Mouse (Mus musculus) spleen, adult 2 months (tissue): ENCODE data around the gene Mrvi1.

Experiments
- CTCF ChIP-seq: fragments of 200-500 bp; IDR thresholded peaks from 2 replicates; pipeline ENCODE4 v1.5.1; 2011; ENCODE audit warnings: mild to moderate bottlenecking, inconsistent platforms; ENCODE audit not compliant: insufficient read depth, insufficient read length, insufficient replicate concordance; ENCODE audit errors: extremely low read depth
- POLR2A ChIP-seq: fragments of 200-500 bp; IDR thresholded peaks from 2 replicates; pipeline ENCODE4 v1.6.1; 2011; ENCODE audit warnings: low read depth, low read length, inconsistent platforms

DNA sequence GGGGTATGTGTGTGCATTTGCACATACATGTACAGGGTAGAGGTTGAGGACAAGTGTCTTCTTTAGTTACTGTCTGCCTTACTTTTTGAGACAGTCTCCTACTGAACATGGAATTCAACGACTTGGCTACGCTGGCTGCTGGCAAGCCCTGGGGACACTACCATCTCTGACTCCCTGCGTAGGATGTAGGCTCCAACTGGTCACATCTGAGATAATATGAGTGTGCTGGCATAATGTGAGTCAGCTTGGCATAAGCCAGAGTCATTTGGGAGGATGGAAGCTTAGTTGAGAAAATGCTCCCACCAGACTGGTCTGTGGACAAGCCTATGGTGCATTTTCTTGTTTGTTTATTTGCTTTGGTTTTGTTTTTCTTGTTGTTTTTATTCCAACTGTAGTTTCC is 5.8 kb upstream of the Mrvi1 start:
- TF ChIP-seq POLR2A (no peak), CTCF (no peak)
